In the genomic region with DNA sequence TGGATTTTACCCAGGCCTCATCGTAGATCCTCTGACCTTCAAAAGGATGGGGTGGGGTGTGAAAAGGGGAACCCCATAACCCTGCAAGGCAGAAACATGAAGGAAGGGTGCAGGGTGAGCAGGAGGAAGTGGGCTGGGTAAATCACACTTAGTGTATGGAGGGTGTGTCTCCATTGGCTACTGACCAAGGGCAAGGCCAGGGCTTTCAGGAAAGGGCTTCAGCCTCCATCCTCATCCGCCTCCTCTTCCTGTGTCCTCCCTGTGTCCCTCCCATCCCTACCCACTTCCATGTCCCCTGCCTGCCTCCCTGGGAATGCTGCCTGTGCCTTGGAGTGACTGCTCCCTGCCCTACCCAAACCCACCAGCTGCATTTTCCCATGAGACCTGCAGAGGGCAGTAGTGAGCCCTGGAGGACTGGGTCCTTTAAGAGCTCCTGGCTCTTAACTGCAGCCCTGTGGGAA, we compare ENCODE assay signal across 8 mouse cellular contexts. TPM values are rescaled to one million over a fixed set of nuclear protein-coding genes. Genes with fewer than 3 reads are reported as not detected.
DNase-seq lines count a peak whose midpoint lies in the region; ATAC-seq and TF ChIP-seq lines count a peak whose summit lies in the region.

No protein-coding gene starts in this region.

- no peak for ATAC-seq in kidney, embryonic 16.5 days (ENCODE audit: low FRiP score, low TSS enrichment)
- ATAC-seq in forebrain, postnatal 0 days, result peak; percentile 69
- peak; percentile 40; the same call in 1 of the 2 replicates for ATAC-seq in hindbrain, embryonic 14.5 days (ENCODE audit: low FRiP score)

- no peaks in the 10 kb centered on the region for H3K4me1 ChIP-seq in kidney, embryonic 16.5 days (ENCODE audit: insufficient read depth, low read length)
- no peaks in the 10 kb centered on the region for H3K4me1 ChIP-seq in forebrain, postnatal 0 days (ENCODE audit: insufficient read depth)
- H3K4me1 ChIP-seq in hindbrain, embryonic 14.5 days (replicated peaks; ENCODE audit: control insufficient read depth, insufficient read depth, low read length), result no peaks in the 10 kb centered on the region
- H3K4me1 ChIP-seq in midbrain, embryonic 10.5 days, result no peaks in the 10 kb centered on the region
- H3K4me1 ChIP-seq in small intestine, adult 2 months (ENCODE audit: control insufficient read depth, insufficient read depth, insufficient read length, low read length), result peaks cover 7% of the 10 kb centered on the region

- no peak for TF ChIP-seq POLR2A in small intestine, adult 2 months (IDR thresholded peaks at IDR 0.05; ENCODE audit: low read depth, low read length)

- WGBS in kidney, embryonic 16.5 days, result 71% methylated on average over 2 of the region's 2 CpGs
- 71% methylated on average over 2 of the region's 2 CpGs for WGBS in forebrain, postnatal 0 days
- WGBS in hindbrain, embryonic 14.5 days, result 75% methylated on average over 2 of the region's 2 CpGs
- 78% methylated on average over 2 of the region's 2 CpGs for WGBS in midbrain, embryonic 10.5 days
- 41% methylated on average over 2 of the region's 2 CpGs for WGBS in small intestine, adult 2 months

- TF ChIP-seq CTCF in forebrain, postnatal 0 days (IDR thresholded peaks at IDR 0.05; ENCODE audit: low read depth), result peak; percentile 92
- peak; percentile 96; the same call in 1 of the 2 replicates for TF ChIP-seq CTCF in small intestine, adult 2 months (IDR thresholded peaks at IDR 0.05; ENCODE audit: extremely low read depth, insufficient read length, insufficient replicate concordance, low read depth, low read length)

- no peak overlapping the region for H3K27ac ChIP-seq in kidney, embryonic 16.5 days (ENCODE audit: low read length)
- H3K27ac ChIP-seq in forebrain, postnatal 0 days (ENCODE audit: low read depth, low read length), result no peak overlapping the region
- no peak overlapping the region for H3K27ac ChIP-seq in hindbrain, embryonic 14.5 days
- no peak overlapping the region for H3K27ac ChIP-seq in midbrain, embryonic 10.5 days (replicated peaks)
- no peak overlapping the region for H3K27ac ChIP-seq in small intestine, adult 2 months (ENCODE audit: insufficient read depth, low read depth, low read length)

- H3K4me3 ChIP-seq in kidney, embryonic 16.5 days (ENCODE audit: low read length), result no peak overlapping the region
- no peak overlapping the region for H3K4me3 ChIP-seq in forebrain, postnatal 0 days (ENCODE audit: low read depth, low read length)
- H3K4me3 ChIP-seq in hindbrain, embryonic 14.5 days (replicated peaks; ENCODE audit: low read length), result no peak overlapping the region
- no peak overlapping the region for H3K4me3 ChIP-seq in midbrain, embryonic 10.5 days
- no peak overlapping the region for H3K4me3 ChIP-seq in small intestine, adult 2 months (ENCODE audit: low read depth, low read length)

- H3K36me3 ChIP-seq in kidney, embryonic 16.5 days (ENCODE audit: insufficient read depth, low read length), result peaks cover 77% of the 10 kb centered on the region
- peaks cover 86% of the 10 kb centered on the region for H3K36me3 ChIP-seq in forebrain, postnatal 0 days (ENCODE audit: insufficient read depth)
- H3K36me3 ChIP-seq in hindbrain, embryonic 14.5 days (replicated peaks; ENCODE audit: control insufficient read depth, insufficient read depth), result peaks cover 84% of the 10 kb centered on the region
- peaks cover 100% of the 10 kb centered on the region for H3K36me3 ChIP-seq in midbrain, embryonic 10.5 days
- H3K36me3 ChIP-seq in small intestine, adult 2 months (ENCODE audit: control insufficient read depth, insufficient read depth, low read length), result peaks cover 62% of the 10 kb centered on the region

- peak; percentile 75 for DNase-seq in kidney, adult 11 months
- peak; percentile 54 for DNase-seq in c-Kit-positive CD71-negative TER-119-negative erythroid progenitor cells, embryonic 14.5 days (ENCODE audit: low read depth)
- peak; percentile 78 for DNase-seq in forebrain, postnatal 0 days
- peak; percentile 80 for DNase-seq in hindbrain, embryonic 14.5 days (ENCODE audit: low spot score)
- DNase-seq in left cerebral cortex, postnatal 14 days (ENCODE audit: low spot score in 2 of 2), result peak; percentile 72 to 75
- peak; percentile 61 for DNase-seq in midbrain, embryonic 10.5 days (ENCODE audit: low spot score)

- H3K9ac ChIP-seq in kidney, embryonic 16.5 days (replicated peaks; ENCODE audit: low read length), result no peak overlapping the region
- no peak overlapping the region for H3K9ac ChIP-seq in forebrain, postnatal 0 days
- no peak overlapping the region for H3K9ac ChIP-seq in hindbrain, embryonic 14.5 days

- H3K4me2 ChIP-seq in kidney, embryonic 16.5 days (replicated peaks; ENCODE audit: low read depth, low read length), result no peak overlapping the region
- no peak overlapping the region for H3K4me2 ChIP-seq in forebrain, postnatal 0 days (ENCODE audit: low read depth)
- H3K4me2 ChIP-seq in hindbrain, embryonic 14.5 days (replicated peaks), result no peak overlapping the region

- H3K9me3 ChIP-seq in kidney, embryonic 16.5 days (ENCODE audit: low read length), result no peaks in the 10 kb centered on the region
- H3K9me3 ChIP-seq in forebrain, postnatal 0 days (ENCODE audit: low read length), result no peaks in the 10 kb centered on the region
- H3K9me3 ChIP-seq in hindbrain, embryonic 14.5 days (ENCODE audit: control insufficient read depth, low read length), result no peaks in the 10 kb centered on the region
- no peaks in the 10 kb centered on the region for H3K9me3 ChIP-seq in midbrain, embryonic 10.5 days (replicated peaks)

- H3K27me3 ChIP-seq in kidney, embryonic 16.5 days (ENCODE audit: insufficient read depth, low read length), result no peaks in the 10 kb centered on the region
- H3K27me3 ChIP-seq in forebrain, postnatal 0 days (ENCODE audit: insufficient read depth, low read length), result no peaks in the 10 kb centered on the region
- no peaks in the 10 kb centered on the region for H3K27me3 ChIP-seq in hindbrain, embryonic 14.5 days (ENCODE audit: control insufficient read depth, insufficient read depth, low read length)
- H3K27me3 ChIP-seq in midbrain, embryonic 10.5 days (ENCODE audit: low read depth, poor library complexity, severe bottlenecking), result no peaks in the 10 kb centered on the region
- H3K27me3 ChIP-seq in small intestine, adult 2 months (ENCODE audit: control insufficient read depth, insufficient read depth, low read length), result no peaks in the 10 kb centered on the region

- intact Hi-C loops in left cerebral cortex, postnatal 14 days (cut with DNase I), result no loop called here

RNA-seq across cellular contexts. Expression of a gene that starts 47.8 kb away (rescaled TPM):
- 42.4 and 55.5 TPM in 2 replicates for polyA plus RNA-seq in kidney, embryonic 16.5 days (2015; fragmentation: Nextera tagmentation; extraction: Ambion mirVana)
- total RNA-seq in forebrain, postnatal 0 days (2014; rRNA removed), result 33.3 and 39.7 TPM in 2 replicates
- polyA plus RNA-seq in forebrain, postnatal 0 days (2015; fragmentation: Nextera tagmentation; extraction: Ambion mirVana), result 35.0 and 35.3 TPM in 2 replicates
- 29.5 and 31.8 TPM in 2 replicates for polyA plus RNA-seq in hindbrain, embryonic 14.5 days (2014; fragmentation: Nextera tagmentation; extraction: Ambion mirVana)
- total RNA-seq in left cerebral cortex, postnatal 14 days (2021), result 10 to 100 TPM; 23.5 to 25.2 TPM
- 54.7 and 56.1 TPM in 2 replicates for polyA plus RNA-seq in midbrain, embryonic 10.5 days (2016; fragmentation: Nextera tagmentation; extraction: Ambion mirVana)
- polyA plus RNA-seq in small intestine, adult 2 months (2012; rRNA removed), result 66.8 and 80.1 TPM in 2 replicates
